Mouse (Mus musculus) liver, adult 2 months (tissue): Measurements from ENCODE around the gene Dicer1. TPM values are rescaled to one million over a fixed set of nuclear protein-coding genes. Genes with fewer than 3 reads are reported as not detected.

Experiments
- DNase-seq: peaks from one replicate; pipeline ENCODE4 v3.0.0-alpha.2; 2011; ENCODE audit warnings: low read depth, low spot score; ENCODE audit errors: extremely low read depth
- H3K27ac ChIP-seq: fragments of 200-500 bp; replicated peaks from 2 replicates; pipeline ENCODE4 v1.5.1; 2012; ENCODE audit warnings: low read depth, mild to moderate bottlenecking, control low read depth, inconsistent platforms, low read length; ENCODE audit not compliant: insufficient read depth
- H3K27me3 ChIP-seq: fragments of 200-500 bp; 2 replicates; pipeline ENCODE4 v1.6.1; 2012; ENCODE audit warnings: mild to moderate bottlenecking, moderate library complexity, low read length, inconsistent platforms; ENCODE audit not compliant: control insufficient read depth, insufficient read depth
- H3K36me3 ChIP-seq: fragments of 200-500 bp; 2 replicates; pipeline ENCODE4 v1.6.1; 2012; ENCODE audit warnings: low read length, inconsistent platforms; ENCODE audit not compliant: control insufficient read depth, insufficient read depth
- H3K4me1 ChIP-seq: fragments of 200-500 bp; 2 replicates; pipeline ENCODE4 v1.6.1; 2011; ENCODE audit warnings: low read length; ENCODE audit not compliant: control insufficient read depth, insufficient read depth
- H3K4me3 ChIP-seq: fragments of 200-500 bp; 2 replicates; pipeline ENCODE4 v1.5.1; 2011; ENCODE audit warnings: low read depth, mild to moderate bottlenecking, control low read depth, low read length, moderate library complexity; ENCODE audit not compliant: insufficient read depth
- H3K79me2 ChIP-seq: fragments of 200-500 bp; 2 replicates; pipeline ENCODE4 v1.6.1; 2012; ENCODE audit warnings: inconsistent platforms, mild to moderate bottlenecking, low read length, moderate library complexity; ENCODE audit not compliant: control insufficient read depth, insufficient read depth
- H3K9ac ChIP-seq: fragments of 200-500 bp; 2 replicates; pipeline ENCODE4 v1.6.1; 2012; ENCODE audit warnings: low read depth, mild to moderate bottlenecking, control low read depth, inconsistent platforms, low read length
- CTCF ChIP-seq: fragments of 200-500 bp; IDR thresholded peaks from 2 replicates; pipeline ENCODE4 v1.5.1; 2011; ENCODE audit warnings: low read depth, low read length, control low read depth
- POLR2A ChIP-seq: fragments of 200-500 bp; IDR thresholded peaks from 2 replicates; pipeline ENCODE4 v1.6.1; 2011; ENCODE audit warnings: low read length, control low read depth; ENCODE audit not compliant: insufficient read depth; ENCODE audit errors: extremely low read depth
- WGBS: fragments of 180-500 bp; shearing (Covaris S2); methylation state at CpG from one replicate; pipeline ENCODE4 v1.1.7; 2018; 5-methylcytosine and 5-hydroxymethylcytosine counted together
- polyA plus RNA-seq: library from polyadenylated mRNA; depleted of rRNA; stranded (reverse); fragments of >200 nt; gene quantifications from 2 replicates; pipeline ENCODE4 v1.2.3, GENCODE M21; 2012
- total RNA-seq: library from RNA; depleted of rRNA; stranded (reverse); fragments of >200 nt; gene quantifications from 2 replicates; pipeline ENCODE4 v1.2.3, GENCODE M21; 2014

Dicer1 gene
- total and polyA plus RNA-seq, 2 experiments, result 4.9 to 14.8 TPM

DNA sequence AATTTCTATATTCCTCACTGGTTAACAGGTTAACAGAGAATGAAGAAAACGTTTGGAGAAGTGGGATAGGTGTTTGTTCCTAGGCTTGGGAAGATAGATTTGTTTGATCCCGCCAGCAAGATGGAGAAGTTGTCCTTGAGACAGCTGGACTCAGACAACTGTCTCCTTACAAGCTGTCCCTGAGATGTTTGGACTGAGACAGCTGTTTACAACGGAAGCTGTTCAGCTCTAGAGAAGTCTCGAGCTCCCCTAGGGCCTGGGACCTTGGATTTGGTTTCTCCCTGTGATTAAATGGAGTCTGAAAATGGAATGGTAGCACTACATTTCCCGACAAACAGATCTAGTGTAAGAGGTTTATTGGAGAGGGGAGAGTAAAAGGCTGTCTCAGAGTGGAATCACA, 78.8 kb downstream of the Dicer1 start:
- no peak overlapping the region for H3K27ac ChIP-seq
- no peak for DNase-seq
- no peak overlapping the region for H3K9ac ChIP-seq
- H3K36me3 ChIP-seq, result no peaks in the 10 kb centered on the region
- no peaks in the 10 kb centered on the region for H3K79me2 ChIP-seq
- 50% methylated on average over 5 of the region's 5 CpGs for WGBS
- H3K27me3 ChIP-seq, result no peaks in the 10 kb centered on the region
- no peaks in the 10 kb centered on the region for H3K4me1 ChIP-seq
- TF ChIP-seq POLR2A (no peak), CTCF (no peak)
- H3K4me3 ChIP-seq, result no peak overlapping the region

DNA sequence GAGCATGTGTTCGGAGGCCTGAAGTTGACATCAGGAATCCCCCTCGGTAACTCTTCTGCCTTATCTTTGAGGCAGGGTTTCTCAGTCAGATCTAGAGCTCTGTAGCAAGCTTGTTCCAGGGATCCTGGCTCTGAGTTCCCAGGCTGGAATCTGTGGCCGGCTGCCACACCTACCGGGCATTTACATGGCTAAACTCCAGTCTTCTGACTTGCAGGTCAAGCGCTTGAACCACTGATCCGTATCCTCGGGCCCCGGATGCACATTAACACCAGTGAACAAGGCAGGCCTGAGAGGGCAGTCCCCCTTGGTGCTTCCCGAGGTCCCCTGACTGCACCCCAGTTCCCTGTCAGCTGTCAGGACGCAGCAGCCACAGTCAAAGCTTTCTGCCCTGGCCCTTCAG, 79.3 kb downstream of the Dicer1 start:
- Histone ChIP-seq H3K4me3 (no peak overlapping the region), H3K79me2 (no peaks in the 10 kb centered on the region), H3K9ac (no peak overlapping the region), H3K27me3 (no peaks in the 10 kb centered on the region), H3K27ac (no peak overlapping the region), H3K36me3 (no peaks in the 10 kb centered on the region), H3K4me1 (no peaks in the 10 kb centered on the region)
- no peak for DNase-seq
- WGBS, result 73% methylated on average over 10 of the region's 10 CpGs
- no peak for TF ChIP-seq POLR2A
- no peak for TF ChIP-seq CTCF

DNA sequence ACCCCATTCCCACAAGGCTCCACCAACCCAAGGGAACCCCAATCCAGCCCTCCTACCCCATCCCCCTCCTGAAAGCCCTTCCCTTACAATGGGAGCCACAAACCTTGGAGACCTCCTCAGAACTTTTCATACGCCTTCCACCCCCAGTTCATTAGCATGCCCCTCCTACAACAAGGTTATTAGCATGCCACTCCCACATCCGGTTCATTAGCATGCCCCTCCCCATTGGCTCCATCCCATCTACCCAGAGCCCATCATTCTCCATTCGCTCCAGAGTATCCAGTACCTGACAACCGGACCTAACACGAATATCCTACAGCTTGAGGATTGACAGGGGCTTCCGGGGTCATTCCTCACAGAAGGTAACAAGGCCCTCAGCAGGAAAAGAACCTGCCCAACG, 83.9 kb downstream of the Dicer1 start:
- WGBS, result 82% methylated on average over 7 of the region's 7 CpGs
- no peaks in the 10 kb centered on the region for H3K36me3 ChIP-seq
- H3K27ac ChIP-seq, result no peak overlapping the region
- H3K27me3 ChIP-seq, result no peaks in the 10 kb centered on the region
- no peak for DNase-seq
- TF ChIP-seq CTCF (no peak), POLR2A (no peak)
- H3K9ac ChIP-seq, result no peak overlapping the region
- H3K4me3 ChIP-seq, result no peak overlapping the region
- no peaks in the 10 kb centered on the region for H3K79me2 ChIP-seq
- no peaks in the 10 kb centered on the region for H3K4me1 ChIP-seq

DNA sequence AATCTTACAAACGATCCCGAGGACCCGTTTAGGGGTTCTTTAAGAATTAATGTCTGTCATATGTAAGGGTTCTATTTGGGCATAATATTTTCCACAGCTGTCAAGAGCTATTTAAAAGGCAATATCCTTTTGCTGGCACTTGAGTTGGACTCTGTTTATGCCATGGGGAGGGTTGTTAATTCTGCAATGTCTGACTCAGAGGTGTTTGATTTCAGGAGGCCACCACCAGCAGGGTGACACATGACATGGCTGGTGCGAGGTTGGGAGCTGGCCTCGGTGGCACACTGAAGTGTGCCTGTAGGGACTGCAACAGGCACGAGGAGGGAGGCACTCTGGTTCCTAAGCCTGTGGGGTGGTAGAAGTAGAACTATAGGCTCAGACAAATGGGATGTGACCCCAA, 85.8 kb downstream of the Dicer1 start:
- Histone ChIP-seq H3K27me3 (no peaks in the 10 kb centered on the region), H3K36me3 (no peaks in the 10 kb centered on the region), H3K4me3 (no peak overlapping the region), H3K27ac (no peak overlapping the region), H3K4me1 (no peaks in the 10 kb centered on the region), H3K79me2 (no peaks in the 10 kb centered on the region), H3K9ac (no peak overlapping the region)
- TF ChIP-seq CTCF (no peak), POLR2A (no peak)
- DNase-seq, result no peak
- 75% methylated on average over 6 of the region's 6 CpGs for WGBS

DNA sequence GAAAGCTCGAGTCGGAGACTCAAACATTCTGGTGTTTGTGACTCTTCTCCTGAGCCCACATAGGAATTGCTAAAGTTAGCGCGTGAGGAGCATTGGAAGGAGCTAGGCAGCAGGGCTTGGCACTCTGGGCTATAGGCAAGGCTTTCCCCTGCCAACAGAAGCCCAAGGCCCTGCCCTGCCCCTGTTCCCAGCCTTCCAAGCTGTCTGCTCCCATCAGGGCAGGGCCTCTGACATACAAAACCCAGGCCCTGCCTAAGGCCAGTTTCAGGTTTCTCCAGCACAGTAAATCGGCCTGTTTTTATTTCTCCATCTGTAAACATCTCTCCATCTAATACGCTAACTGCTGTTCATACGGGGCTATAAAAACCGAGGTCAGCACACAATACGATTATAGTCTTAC, 86.2 kb downstream of the Dicer1 start:
- no peak for TF ChIP-seq POLR2A
- no peaks in the 10 kb centered on the region for H3K4me1 ChIP-seq
- no peak for DNase-seq
- no peaks in the 10 kb centered on the region for H3K36me3 ChIP-seq
- H3K4me3 ChIP-seq, result no peak overlapping the region
- WGBS, result 83% methylated on average over 9 of the region's 9 CpGs
- no peaks in the 10 kb centered on the region for H3K27me3 ChIP-seq
- H3K9ac ChIP-seq, result no peak overlapping the region
- H3K27ac ChIP-seq, result no peak overlapping the region
- no peaks in the 10 kb centered on the region for H3K79me2 ChIP-seq

DNA sequence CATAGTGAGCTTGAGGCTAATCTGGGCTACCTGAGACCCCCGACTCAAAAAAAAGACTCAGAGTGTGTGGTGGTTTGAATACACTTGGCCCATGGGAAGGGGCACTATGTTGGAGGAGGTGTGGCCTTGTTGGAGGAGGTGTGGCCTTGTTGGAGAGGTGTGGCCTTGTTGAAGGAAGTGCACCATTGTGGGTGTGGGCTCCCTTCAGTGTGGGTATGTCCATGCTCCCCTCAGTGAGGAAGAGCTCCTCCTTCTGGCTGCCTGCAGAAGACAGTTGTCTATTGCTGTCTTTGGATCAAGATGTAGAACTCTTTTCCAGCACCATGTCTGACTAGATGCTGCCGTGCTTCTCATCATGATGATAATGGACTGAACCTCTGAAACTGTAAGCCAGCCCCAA, 95.6 kb downstream of the Dicer1 start:
- 92% methylated on average over 2 of the region's 2 CpGs for WGBS
- Histone ChIP-seq H3K36me3 (no peaks in the 10 kb centered on the region), H3K27me3 (no peaks in the 10 kb centered on the region), H3K79me2 (no peaks in the 10 kb centered on the region), H3K4me1 (no peaks in the 10 kb centered on the region), H3K9ac (no peak overlapping the region), H3K27ac (no peak overlapping the region), H3K4me3 (no peak overlapping the region)
- DNase-seq, result no peak
- TF ChIP-seq POLR2A, result no peak
